Mouse (Mus musculus): ENCODE data around the gene Dctn2. TPM values are rescaled to one million over a fixed set of nuclear protein-coding genes. Genes with fewer than 3 reads are reported as not detected.

Gene Dctn2
- total RNA-seq, 2 experiments from 2014 or later: 63.6 to 87.4 TPM

GRCm38 (mm10) chr10:127262548-127263398 lies 3.4 kb upstream of the Dctn2 start, which contains the start of gene Kif5a:
Kif5a (minus strand) TSS chr10:127263348.
- peak; percentile 32 for ATAC-seq (replicated peaks; ENCODE audit: poor library complexity)

DNA sequence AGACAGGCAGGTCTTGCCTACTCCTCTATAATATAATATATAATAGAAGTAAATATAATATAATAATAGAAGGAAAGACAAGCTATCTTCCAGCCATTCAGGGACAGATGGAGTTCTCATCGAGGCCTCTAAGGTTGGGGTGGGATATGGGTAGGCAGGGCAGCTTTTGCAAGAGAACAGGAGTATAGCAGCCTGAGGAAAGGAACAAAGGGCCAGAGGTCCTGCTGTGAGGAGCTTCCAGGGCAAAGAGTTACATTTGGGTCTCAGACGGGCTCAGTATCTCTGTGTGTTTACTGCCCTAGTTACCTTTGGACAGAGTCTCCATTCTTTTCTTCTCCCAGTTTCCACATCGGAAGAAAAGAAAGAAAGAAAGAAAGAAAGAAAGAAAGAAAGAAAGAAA lies 2.5 kb upstream of the Dctn2 start:
- no peak for ATAC-seq (replicated peaks; ENCODE audit: poor library complexity)

- no peak for ATAC-seq (replicated peaks; ENCODE audit: poor library complexity)
These were observed 1.8 kb upstream of the Dctn2 start for GRCm38 (mm10) chr10:127264336-127264735.

GRCm38 (mm10) chr10:127264971-127265370 lies 1.2 kb upstream of the Dctn2 start:
- no peak for ATAC-seq (replicated peaks; ENCODE audit: poor library complexity)

DNA sequence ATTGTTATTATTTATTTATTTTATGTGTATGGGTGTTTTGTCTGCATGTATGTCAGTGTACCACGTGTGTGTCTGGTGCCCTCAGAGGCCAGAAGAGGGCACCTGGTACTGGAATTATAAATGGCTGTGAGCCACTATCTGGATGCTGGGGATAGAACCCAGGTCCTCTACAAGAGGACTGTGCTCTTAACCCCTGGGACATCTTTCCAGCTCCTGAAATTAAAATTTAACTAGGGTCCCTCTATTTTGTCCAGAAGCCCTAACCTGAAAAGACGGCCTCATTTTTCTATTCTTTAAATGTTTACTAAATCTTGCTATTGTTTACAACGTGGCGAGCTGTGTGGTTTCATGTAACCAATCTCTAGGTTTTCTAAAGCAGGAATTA lies 449 bp upstream of the Dctn2 start:
- ATAC-seq (replicated peaks; ENCODE audit: poor library complexity): peak; percentile 45

DNA sequence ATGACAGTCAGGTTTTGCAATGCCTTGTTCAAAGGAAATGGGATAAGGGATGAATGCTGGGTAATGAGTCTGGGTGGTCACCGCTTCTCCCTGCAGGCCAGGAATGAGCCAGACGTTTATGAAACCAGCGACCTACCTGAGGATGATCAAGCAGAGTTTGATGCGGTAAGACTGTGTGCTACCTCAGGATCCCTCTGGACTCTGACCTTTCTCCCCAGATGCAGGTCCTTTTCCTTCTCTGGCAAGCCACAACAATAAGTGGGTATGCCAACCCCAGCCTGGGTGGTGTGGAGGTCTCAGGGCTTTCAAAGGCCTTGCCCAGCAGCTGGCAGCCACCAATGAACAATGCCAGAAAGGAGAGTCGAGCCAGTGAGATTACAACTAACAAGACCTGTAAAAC lies 1.1 kb downstream of the Dctn2 start:
- no peak for ATAC-seq (replicated peaks; ENCODE audit: poor library complexity)

GRCm38 (mm10) chr10:127268401-127268800 lies 2.2 kb downstream of the Dctn2 start:
- no peak for ATAC-seq (replicated peaks; ENCODE audit: poor library complexity)

DNA sequence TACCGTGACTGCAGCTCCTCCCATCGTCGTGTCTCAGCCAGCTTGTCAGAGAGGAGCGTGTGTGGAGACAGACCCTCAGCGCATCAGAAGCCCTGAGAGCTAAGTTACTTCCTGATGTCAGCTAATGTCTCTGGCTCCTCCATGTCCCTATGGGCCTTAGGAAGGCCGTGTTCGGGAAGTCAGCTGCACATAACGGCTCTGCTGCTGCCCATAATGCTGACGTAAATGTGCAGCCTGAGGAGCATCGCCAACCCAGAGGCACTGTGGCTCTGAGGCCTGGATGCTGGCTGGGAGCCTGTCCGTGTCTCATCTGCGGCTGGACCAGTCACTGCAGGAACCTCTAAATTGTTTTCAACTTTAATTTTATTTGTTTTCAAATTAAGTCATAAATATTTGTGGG lies 2.9 kb downstream of the Dctn2 start:
- ATAC-seq (replicated peaks; ENCODE audit: poor library complexity): no peak

DNA sequence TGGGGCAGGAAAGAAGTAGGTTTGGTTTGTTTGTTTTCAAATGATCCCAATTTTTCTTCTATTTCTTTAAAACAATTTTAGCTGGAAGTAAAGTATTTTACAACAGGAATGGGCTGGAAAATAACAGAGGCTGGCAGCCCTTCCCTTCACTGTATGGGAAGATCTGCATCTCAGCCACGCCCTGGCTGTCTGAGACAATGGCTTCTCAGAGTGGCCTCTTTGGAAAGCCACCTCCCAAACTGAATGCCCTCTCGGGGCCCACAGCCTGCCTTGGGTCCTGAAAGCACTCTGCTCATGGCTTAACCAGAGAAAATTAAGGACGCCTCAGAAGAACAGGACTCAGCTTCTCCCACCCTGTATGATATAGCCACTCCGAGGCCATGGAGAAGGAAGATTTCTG lies 3.7 kb downstream of the Dctn2 start:
- ATAC-seq (replicated peaks; ENCODE audit: poor library complexity): no peak

DNA sequence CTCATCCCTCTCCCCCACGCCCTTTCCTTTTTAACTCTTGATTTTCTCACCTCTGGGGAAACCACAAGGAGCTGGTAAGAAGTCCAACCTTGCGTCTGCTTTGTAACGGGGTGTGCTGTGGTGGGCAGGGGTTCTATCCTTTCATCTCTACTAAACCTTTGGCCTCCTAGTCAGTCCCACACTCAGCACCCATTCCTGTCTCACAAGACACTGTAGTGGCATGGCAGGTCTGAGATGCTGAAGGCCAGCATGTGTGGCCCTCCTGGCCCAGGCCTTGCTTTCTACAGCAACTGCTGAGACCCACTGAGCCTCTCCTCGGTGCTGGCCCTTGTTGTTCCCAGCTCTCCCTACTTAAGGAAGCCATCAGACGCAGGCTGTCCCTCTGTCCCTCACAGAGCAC lies 6.2 kb downstream of the Dctn2 start:
- ATAC-seq (replicated peaks; ENCODE audit: poor library complexity): no peak

- ATAC-seq (replicated peaks; ENCODE audit: poor library complexity): no peak
These were observed 8.3 kb downstream of the Dctn2 start for GRCm38 (mm10) chr10:127274261-127275022.

- ATAC-seq (replicated peaks; ENCODE audit: poor library complexity): no peak
These were observed 13.6 kb downstream of the Dctn2 start for GRCm38 (mm10) chr10:127279730-127280129.

DNA sequence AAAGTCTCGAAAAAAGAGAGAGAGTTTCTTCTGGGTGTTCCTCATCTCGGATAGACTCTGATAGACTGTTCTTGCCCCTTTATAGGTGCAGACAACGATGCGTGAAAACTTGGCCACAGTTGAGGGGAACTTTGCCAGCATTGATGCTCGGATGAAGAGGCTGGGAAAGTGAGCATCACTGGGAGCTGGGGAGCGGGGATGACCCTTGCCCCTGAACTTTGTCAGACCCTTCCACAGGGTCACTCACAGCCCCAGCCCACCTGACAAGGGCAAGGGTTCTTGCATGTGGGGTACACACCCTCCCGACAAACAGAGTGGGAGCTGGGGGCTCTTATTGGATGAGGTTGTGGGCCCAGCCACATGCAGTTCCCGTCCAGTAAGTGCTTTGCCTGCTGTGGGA lies 15.1 kb downstream of the Dctn2 start:
- no peak for ATAC-seq (replicated peaks; ENCODE audit: poor library complexity)

- ATAC-seq (replicated peaks; ENCODE audit: poor library complexity): no peak
These were observed 16.6 kb downstream of the Dctn2 start for GRCm38 (mm10) chr10:127282620-127283215.

DNA sequence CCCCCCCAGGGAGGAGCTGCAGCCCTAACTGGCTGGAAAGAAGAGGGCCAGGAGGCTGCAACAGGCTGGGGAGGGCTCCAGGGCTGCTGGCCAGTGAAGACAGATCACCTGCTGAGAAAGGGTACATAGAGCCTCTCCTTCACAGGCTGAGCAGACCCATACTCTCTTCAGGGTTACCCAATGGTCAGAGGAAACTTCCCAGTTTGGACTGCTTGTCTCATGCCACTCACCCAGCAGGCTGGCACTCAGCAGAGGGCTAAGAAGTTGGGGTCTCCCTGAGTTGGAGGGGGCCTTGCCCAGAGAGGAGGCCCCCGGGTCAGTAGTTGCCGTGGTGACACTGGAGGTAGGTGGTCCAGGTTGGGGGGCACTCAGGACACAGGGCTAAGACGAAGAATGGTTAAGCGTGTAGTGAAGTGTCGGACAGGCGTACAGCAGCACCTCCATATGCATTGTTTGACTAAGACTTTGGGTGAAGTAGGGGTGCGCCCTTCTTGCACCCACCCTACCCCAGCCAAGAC lies 18.0 kb downstream of the Dctn2 start:
- ATAC-seq (replicated peaks; ENCODE audit: poor library complexity): no peak

- ATAC-seq (replicated peaks; ENCODE audit: poor library complexity): no peak
These were observed 18.7 kb downstream of the Dctn2 start for GRCm38 (mm10) chr10:127284724-127285500.

- ATAC-seq (replicated peaks; ENCODE audit: poor library complexity): no peak
These were observed 19.5 kb downstream of the Dctn2 start for GRCm38 (mm10) chr10:127285644-127286043.

DNA sequence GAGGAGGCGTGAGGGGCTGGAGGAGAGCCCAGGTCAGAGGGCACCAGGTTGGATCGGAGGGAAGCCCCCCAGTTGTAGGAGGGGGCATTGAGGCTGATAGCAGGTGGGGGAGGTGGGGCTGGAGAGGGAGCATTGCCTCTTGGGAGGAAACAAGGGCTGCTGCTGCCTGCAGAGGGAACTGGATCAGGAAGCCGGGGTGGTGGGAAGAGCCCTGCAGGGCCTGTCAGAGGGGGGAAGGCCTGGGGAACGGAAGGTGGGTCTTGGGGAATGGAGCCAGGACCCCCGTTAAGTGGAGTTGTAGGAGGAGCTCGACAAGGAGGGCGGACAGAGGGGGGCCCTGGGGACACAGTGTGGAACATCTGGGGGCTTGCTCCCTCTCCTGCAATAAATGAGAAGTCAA lies 20.0 kb downstream of the Dctn2 start:
- no peak for ATAC-seq (replicated peaks; ENCODE audit: poor library complexity)

- no peak for ATAC-seq (replicated peaks; ENCODE audit: poor library complexity)
These were observed 20.6 kb downstream of the Dctn2 start for GRCm38 (mm10) chr10:127286730-127287129.

DNA sequence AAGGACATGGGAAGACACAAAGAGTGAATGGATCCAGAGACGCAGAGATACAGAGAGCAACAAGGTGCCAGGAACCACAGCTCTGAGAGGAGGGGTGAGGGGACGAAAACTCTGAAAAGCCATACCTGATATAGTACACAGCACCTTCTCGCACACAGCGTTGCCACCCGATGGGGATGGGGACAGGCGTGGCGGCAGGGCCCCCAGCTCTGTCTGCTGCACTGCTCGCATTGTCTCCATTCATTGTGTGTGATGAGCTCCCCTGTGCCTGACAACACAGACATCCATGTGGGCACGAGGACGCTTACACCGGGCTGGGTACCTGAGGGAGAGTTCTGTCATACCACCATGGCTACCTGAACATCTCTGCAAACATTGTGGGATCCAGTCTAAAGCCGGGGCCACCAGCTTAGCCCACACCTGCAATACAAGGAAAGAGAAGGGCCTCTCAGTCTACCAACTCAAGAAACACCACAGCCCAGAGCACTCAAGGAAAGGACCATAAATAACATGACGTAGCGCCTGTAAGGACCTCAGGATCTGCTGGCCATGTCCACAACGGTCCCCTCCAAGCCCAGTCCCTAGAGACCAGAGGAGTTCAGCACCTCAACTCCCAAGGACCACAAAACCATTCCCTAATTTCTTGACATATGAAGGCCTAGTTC lies 21.2 kb downstream of the Dctn2 start:
- ATAC-seq (replicated peaks; ENCODE audit: poor library complexity): no peak
